Mouse (Mus musculus): ENCODE data around the gene Ssu72.

Ssu72 gene

GRCm38 (mm10) chr4:155746575-155747490 is 42.2 kb downstream of the Ssu72 start:
- DNase-seq (ENCODE audit: low spot score in 2 of 2), result no peak

GRCm38 (mm10) chr4:155757011-155757410 is 52.4 kb downstream of the Ssu72 start:
- no peak for DNase-seq (ENCODE audit: low spot score in 2 of 2)

- no peak for DNase-seq (ENCODE audit: low spot score in 2 of 2)
Observed at GRCm38 (mm10) chr4:155759862-155760612, 55.4 kb downstream of the Ssu72 start.

GRCm38 (mm10) chr4:155760613-155761355 is 56.2 kb downstream of the Ssu72 start, which contains the start of gene Atad3a:
Atad3a (minus strand) TSS chr4:155761093.
- DNase-seq (ENCODE audit: low spot score in 2 of 2), result peak; percentile 98

- DNase-seq (ENCODE audit: low spot score in 2 of 2), result no peak
Observed at GRCm38 (mm10) chr4:155761356-155762099, 56.9 kb downstream of the Ssu72 start.

DNA sequence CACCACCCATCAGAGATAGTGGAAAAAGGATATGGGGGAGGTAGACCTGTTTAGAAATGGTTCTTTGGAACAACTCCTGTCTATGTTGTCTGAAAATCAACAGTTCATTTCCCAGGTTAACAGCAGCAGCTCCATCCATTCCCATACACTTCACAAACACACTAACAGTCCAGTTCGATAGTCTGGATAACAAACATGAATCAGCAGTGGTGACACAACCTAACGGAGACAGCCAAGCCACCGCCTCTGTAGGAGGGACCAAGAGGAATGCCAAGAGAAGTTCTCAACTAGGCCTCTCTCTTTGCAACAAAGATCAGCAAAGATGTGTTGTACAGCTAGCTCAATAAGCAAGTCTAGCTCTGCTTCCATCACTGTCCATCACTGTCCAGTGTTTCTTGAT is 57.8 kb downstream of the Ssu72 start:
- DNase-seq (ENCODE audit: low spot score in 2 of 2), result no peak

DNA sequence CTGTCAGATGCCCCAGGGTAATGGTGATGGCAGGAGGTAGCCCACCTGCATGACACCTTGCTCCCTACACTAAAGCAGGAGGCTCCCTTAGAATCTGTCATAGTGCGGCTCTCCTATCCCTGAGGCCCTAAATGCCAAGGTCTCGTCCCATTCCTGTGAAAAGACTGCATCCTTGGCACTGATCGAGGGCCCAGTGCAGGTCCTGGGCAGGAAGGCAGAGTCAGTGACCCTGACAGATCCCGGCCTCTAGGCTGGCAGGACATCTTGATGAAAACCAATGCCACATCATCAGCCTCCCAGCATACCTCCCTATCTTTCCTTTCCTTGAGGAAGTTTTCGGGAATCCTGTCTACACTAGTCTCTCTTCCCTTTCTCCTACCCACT is 64.9 kb downstream of the Ssu72 start:
- DNase-seq (ENCODE audit: low spot score in 2 of 2), result no peak

DNA sequence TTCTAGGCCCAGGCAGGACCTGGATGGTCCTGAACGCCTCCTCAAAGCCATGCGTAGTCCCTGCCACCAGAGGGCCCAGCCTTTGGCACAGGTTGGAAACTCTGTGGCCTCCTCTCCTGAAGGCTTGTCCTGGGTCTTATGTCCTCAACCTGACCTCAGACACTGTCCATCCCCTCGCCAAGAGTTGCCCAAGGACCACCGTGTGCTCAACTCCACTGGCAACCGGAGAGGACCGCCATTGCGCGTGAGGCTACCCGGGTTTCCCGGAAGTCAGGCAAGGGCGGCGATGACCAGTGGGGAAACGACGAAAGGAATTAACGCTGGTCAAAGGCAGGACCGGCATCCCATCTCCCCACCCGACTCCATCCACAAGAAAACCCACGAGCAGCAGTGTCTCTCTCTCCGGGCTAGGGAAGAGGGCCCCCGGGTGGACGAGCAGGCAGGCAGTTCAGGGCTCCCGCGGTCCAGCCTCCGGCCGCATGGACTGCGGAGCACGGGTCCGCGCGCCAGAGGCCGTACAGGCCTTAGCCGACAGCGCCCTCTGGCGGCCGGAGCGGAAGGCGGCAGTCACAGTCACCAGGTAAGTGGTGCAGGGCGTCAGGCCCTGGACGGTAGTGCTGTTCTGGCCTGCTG is 65.4 kb downstream of the Ssu72 start:
- peak; percentile 88 to 92 for DNase-seq (ENCODE audit: low spot score in 2 of 2)

DNA sequence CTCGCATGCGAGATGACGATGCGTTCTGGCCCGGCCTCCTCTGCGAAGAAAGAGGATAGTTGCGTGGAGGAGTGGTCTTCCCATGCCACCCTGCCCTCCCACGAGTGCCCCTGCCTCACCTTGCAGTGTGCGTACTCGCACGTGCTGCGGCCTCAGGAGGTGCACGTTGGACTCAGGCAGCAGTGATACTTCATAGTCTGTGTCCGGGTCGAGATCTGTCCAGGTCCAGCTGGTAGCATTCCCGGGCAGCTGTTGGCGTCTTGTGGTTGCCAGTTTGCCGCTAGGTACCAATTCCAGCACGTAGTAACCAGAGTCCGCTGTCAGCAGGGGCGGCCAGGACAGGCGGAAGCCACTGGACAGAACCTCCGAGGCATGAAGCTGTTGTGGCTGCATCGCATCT is 66.0 kb downstream of the Ssu72 start:
- no peak for DNase-seq (ENCODE audit: low spot score in 2 of 2)

GRCm38 (mm10) chr4:155771706-155772105 is 67.1 kb downstream of the Ssu72 start:
- no peak for DNase-seq (ENCODE audit: low spot score in 2 of 2)

DNA sequence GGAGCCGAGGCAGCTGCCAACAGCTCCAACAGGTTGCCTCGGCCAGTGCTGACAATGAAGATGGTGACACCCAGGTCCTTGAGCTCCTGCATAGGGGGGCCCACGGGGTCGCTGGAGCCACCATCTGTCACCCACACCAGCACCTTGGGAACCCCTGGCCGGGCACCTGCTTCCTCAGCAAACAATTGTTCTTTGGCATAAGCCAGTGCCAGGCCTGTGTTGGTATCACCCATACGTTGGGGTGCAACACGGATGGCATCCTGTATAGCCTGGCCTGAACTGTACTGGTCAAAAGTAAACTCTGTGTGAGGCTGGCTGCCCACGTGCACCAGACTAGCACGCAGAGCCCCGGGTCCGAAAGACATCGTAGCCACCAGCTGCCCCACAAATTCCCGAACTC is 68.2 kb downstream of the Ssu72 start:
- no peak for DNase-seq (ENCODE audit: low spot score in 2 of 2)

- DNase-seq (ENCODE audit: low spot score in 2 of 2), result no peak
Observed at GRCm38 (mm10) chr4:155773335-155774078, 68.9 kb downstream of the Ssu72 start.

GRCm38 (mm10) chr4:155774280-155774754 is 69.7 kb downstream of the Ssu72 start, which contains the start of gene Vwa1:
Vwa1 (minus strand) TSS chr4:155774698.
- DNase-seq (ENCODE audit: low spot score in 2 of 2), result peak; percentile 81 to 85

DNA sequence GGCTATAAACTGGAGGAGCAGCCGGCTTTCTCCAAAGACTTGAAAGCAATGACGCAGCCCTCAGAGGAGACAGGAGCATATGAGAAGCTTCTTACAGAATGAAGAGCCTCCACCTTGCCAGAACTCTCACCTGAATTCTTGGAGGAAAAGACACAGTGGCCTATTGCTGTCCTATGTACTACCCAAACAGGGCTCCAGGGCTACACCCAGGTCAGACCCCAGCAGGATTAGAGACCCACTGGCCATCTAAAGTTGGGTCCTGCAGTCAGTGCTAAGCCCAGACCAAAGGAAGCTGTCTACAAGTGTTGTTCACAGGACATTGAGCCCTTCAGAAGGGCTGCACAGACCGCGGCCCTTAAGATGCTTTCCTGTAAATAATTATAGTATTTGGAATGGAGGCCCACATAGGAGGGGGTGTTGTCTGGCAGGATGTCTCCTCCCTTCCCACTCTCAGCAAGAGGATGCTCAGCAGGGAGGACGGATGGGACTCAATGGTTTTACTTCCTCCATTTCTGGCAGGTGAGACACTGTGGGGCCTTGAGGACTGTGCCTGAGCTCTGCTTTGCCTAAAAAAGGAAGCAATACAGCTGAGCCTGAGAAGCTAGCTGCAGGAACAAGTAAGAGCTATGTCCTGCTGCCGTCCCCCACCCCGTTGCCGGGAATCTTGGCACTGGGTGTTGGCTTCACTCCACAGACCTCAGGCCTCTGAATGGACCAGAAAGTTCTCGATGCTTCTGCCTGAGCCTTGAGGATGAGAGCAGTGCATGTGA is 70.6 kb downstream of the Ssu72 start:
- peak; percentile 43 to 55 for DNase-seq (ENCODE audit: low spot score in 2 of 2)

DNA sequence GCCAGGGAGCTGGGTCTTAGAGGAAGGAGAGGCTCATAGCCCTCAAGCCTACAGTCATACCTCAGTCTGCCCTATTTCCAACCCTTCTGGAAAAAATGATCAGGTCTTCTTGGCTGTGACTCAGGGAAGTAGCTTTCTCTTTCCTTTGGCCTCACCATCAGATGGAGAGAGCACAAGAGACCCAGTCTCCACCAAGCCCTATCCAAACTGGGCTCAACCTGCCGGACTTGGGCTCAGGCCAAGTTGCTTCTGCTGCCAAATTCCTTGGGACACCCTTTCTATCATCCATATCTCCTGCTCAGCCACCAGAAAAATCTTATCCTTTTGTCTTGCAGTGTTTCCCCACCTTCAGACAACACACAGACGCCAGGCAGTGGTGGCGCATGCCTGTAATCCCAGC is 71.3 kb downstream of the Ssu72 start:
- no peak for DNase-seq (ENCODE audit: low spot score in 2 of 2)

DNA sequence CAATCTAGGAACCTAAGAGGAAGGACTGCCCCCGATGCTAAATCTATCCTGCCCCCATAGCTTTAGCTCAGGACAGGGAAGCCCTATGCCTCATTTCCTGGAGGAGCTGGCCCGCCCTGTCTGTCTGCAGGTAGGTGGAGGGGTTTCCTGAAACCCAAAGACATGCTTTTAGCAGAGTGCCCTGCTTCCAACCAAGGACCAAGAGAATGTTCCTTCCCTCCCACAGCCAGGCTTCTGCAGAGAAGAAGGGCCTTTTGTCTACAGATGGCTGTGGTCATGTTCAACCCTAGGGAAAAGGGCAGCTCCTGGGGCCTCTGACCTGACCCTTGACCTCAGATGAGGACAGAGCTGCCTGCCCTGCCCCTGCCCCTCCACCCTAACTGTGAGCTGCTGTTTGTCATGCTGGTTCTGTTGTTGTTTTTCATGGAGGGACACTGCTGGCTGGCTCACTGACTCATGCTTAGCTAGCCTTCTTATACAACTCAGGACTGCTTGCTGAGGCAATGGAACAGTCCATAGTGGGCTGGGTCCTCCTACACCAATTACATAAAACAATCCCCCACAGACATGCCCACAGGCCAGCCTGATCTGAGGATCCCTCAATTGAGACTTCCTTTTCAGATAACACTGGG is 72.2 kb downstream of the Ssu72 start:
- DNase-seq (ENCODE audit: low spot score in 2 of 2), result peak; percentile 46 to 54

- no peak for DNase-seq (ENCODE audit: low spot score in 2 of 2)
Observed at GRCm38 (mm10) chr4:155777816-155778215, 73.2 kb downstream of the Ssu72 start.

DNA sequence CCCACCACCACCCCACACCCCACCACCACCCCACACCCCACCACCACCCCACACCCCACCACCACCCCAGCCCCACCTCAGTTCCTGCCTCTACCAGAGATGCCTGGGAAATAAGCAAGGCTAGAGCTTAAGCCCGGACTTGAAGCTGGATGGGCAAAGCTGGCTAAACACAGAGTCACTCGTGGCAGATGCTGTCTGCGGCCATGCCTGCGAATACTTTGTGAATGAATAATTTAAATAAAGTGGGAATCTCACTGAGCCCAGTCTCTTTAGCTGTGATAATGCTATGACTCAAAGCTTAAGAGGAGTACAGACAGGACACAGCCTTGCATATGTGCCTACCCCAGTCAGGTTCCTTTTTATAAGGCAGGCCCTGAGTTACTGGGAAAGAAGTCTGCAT is 74.9 kb downstream of the Ssu72 start:
- DNase-seq (ENCODE audit: low spot score in 2 of 2), result no peak

GRCm38 (mm10) chr4:155780895-155781294 is 76.3 kb downstream of the Ssu72 start:
- DNase-seq (ENCODE audit: low spot score in 2 of 2), result peak in 1 of 2 experiments; percentile 23

Data from frontal cortex, postnatal 36 days (tissue).